Mouse (Mus musculus) cerebellum, adult 11-12 months (tissue): ENCODE measurements around the gene Hnrnpa1.
"Not testable (repeated sequence)": the region's sequence is repeated elsewhere in the genome, so short reads cannot be mapped to it uniquely, and the experiment has no call there.

Experiments used
- DNase-seq: peaks from one replicate; pipeline ENCODE4 v3.0.0; 2022

Hnrnpa1 gene

DNA sequence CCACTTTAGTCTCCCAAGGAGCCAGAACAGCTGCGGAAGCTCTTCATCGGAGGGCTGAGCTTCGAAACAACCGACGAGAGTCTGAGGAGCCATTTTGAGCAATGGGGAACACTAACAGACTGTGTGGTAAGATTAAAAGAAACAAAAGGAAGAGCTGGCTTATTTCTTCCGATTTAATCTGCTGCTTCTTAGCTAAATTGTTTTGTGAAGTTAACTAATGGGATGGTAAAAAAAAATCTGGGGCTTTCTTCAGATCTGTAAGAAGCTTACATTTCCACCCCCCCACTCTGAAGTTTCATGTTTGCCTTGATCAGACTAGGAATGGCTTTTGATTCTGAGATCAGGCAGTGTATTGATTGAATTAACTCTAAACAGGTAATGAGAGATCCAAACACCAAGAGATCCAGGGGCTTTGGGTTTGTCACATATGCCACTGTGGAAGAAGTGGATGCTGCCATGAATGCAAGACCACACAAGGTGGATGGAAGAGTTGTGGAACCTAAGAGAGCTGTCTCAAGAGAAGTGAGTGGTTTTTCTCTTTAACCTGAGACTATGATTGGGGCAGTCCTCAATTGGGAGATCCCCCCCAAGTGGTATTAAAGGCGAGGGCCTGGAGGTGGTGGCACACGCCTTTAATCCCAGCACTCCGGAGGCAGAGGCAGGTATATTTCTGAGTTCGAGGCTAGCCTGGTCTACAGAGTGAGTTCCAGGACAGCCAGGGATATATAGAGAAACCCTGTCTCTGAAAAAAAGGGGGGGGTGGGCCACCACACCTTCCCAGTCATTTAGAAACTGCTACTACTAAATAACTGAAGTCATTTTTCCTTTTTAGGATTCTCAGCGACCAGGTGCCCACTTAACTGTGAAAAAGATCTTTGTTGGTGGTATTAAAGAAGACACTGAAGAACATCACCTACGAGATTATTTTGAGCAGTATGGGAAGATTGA lies 1.1 kb downstream of the Hnrnpa1 start:
- peak; percentile 38 for DNase-seq

DNA sequence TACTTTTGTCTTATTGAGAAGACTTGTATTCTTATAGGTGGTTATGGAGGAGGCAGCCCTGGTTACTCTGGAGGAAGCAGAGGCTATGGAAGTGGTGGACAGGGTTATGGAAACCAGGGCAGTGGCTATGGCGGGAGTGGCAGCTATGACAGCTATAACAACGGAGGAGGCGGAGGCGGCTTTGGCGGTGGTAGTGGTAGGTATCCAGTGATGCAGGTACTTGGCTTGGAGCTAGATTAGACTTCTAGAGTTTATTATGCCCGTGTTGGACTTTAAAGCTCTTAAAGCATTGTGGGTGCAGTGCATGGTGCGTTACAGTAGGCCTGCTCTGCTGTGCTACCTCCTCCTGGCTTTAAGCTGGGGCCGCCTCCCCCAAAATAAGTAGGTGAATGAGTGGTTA lies 2.7 kb downstream of the Hnrnpa1 start:
- no peak for DNase-seq

- DNase-seq = no peak
These were observed 5.4 kb downstream of the Hnrnpa1 start for GRCm38 (mm10) chr15:103245616-103246015.

GRCm38 (mm10) chr15:103247078-103247781 lies 7.0 kb downstream of the Hnrnpa1 start:
- no peak for DNase-seq

- DNase-seq = no peak
These were observed 7.7 kb downstream of the Hnrnpa1 start for GRCm38 (mm10) chr15:103247782-103248400.

GRCm38 (mm10) chr15:103248401-103249313 lies 8.4 kb downstream of the Hnrnpa1 start:
- no peak for DNase-seq

- DNase-seq = not testable (repeated sequence)
These were observed 9.3 kb downstream of the Hnrnpa1 start for GRCm38 (mm10) chr15:103249511-103249910.

- no peak for DNase-seq
These were observed 10.0 kb downstream of the Hnrnpa1 start for GRCm38 (mm10) chr15:103250195-103250740.

DNA sequence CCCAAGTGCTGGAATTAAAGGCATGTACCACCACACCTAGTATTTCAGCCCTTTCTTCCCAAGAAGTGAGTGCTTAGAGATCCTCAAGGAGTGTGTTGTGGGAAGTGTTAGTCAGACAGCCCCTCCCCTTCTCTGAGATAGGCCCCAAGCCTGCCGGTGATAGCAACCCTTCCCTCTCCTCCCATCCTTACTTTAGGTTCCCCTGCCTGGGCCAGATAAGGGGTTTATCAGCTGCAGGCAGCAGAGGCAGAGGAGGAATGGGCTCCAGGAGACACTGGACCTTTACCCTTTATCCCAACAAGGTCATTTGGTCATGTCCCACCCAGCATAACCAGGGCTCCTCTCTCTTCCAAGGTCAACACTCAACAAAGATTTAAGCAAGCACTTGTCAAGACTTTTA lies 11.4 kb downstream of the Hnrnpa1 start:
- no peak for DNase-seq

DNA sequence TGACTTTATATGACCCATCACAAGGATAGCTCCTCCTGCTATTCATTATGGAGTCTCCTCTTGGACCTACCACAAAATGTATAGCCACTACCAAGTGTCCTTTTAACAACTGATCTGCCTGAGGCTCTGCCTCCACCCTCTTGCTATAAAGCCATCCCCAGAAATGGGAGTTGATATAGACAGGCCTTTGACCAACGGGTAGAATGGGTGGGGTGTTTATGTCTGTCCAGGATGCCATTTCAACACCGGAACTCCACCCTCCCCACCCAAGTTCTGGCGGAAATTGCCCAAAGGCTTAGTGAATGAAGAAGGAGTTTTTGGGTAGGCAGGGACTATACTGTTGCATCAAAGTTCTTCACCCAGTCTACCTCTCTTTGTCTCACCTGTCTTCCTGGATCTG lies 12.4 kb downstream of the Hnrnpa1 start:
- DNase-seq = no peak

GRCm38 (mm10) chr15:103253352-103253751 lies 13.1 kb downstream of the Hnrnpa1 start:
- no peak for DNase-seq

- DNase-seq = no peak
These were observed 14.9 kb downstream of the Hnrnpa1 start for GRCm38 (mm10) chr15:103255169-103255568.

DNA sequence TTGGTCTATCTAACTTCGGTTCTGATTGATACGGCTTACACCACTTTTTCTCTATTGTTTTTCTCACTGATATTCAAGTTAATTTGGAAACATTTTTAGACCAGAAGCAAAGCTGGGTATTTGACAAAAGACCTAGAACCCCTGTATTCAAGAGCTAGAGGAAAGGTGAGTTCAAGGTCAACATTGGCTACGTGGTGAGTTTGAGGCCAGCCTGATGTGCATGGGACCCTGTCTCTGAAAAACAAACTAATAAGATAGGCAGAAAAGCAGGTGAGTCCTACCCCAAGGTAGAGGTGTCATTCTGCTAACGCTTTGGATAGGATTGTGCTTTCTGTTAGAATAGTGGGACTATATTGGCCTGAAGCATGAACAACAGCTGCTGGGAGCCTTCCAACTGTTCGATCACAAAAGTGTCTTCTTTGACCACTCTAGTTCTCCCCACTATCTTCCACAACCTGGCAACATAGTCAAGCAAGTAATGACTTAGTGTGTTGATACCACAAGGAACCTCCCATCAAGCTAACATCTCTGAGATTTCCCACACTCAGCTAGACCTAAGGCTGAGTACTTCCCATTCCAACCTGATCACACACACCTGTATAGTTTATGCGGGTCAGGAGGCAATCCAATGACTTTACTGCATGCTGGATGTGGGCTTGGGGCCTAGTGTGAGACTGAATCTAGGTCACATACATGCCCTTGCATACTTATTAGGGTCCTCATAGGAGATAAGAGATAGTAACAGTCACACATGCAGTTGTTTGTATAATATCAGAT lies 16.2 kb downstream of the Hnrnpa1 start:
- DNase-seq = no peak

DNA sequence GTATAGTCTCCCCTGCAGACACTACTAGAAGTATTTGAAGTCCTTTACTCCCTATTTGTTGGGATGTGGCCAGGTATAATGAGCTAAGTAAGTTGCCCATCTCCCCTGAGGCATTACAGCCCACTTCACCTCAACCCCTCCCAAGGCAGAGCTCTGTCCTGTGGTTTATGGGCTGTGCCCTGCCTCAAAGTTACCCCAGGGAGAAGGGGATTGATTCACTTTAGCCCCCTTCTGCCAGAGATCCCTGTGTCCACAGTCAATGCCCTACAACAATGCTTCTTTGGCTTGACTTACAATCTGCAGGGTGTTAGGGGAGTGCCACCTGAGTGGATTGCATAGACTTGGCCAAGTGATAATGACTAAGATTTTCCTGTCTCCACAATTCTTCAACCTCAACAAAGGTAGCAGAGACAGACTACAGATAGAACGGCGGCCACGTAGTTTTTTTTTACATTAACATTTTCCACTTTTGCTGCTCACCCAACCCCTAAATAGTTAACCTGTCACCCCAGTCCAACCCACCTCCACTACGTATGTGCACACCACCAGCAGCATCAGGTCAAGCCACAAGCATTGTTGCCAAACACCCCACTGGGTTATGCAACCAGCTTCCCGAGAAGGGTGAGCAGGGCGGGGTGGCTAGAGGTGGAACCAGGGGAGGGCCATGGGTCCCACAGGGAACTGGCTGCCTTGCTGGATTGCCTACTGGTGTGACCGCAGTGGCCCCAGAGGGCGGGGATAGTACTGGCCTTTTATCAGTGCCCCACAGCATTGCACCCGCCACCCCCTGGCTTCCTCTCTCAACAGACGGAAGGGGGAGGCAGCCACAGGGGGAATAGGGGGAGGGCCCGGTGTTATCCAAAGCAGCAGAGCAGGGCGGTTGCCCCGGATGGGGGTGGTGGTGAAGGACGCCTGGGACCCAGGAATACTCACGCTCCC lies 17.8 kb downstream of the Hnrnpa1 start, which contains the start of gene Nfe2:
TSS of gene Nfe2 (minus strand) at position 614 of the 939 bp plus-strand sequence.
- DNase-seq = no peak

GRCm38 (mm10) chr15:103259162-103259561 lies 18.9 kb downstream of the Hnrnpa1 start:
- no peak for DNase-seq

DNA sequence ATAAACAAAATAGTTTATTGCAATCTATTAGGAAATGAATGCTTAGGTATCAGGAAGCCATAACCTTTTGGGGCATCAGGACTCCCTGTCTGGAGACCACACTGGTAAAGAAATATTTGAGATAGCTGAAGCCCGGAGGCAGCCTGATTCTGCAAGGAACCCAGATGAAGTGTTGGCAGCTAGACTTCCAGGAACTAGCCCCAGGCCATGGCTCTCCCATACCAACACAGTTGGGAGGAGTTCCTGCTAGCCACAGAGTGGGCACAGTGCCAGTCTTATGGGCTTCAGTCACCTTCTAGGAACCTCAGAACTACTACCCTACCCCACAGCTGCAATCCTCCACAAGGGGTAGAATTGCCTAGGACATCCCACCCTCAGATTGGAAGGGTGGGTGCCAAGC lies 19.8 kb downstream of the Hnrnpa1 start:
- DNase-seq = no peak

DNA sequence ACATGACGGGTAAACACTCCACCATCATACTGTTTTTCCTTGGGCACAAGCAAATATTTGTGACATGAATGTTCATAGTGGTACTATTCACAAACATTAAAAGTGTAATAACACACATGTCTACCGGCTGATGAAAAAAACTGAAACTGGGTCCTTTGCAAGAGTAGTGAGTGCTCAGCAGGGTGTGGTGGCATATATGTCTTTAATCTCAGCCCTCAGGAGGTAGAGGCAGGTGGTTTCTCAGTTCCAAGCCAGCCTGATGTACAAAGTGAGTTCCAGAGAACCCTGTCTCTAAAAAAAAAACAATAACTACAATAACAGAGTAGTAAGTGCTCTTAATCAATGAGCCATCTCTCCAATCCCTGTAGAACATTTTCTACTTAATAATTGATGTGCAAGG lies 24.6 kb downstream of the Hnrnpa1 start:
- DNase-seq = no peak

GRCm38 (mm10) chr15:103268903-103269302 lies 28.7 kb downstream of the Hnrnpa1 start:
- no peak for DNase-seq

DNA sequence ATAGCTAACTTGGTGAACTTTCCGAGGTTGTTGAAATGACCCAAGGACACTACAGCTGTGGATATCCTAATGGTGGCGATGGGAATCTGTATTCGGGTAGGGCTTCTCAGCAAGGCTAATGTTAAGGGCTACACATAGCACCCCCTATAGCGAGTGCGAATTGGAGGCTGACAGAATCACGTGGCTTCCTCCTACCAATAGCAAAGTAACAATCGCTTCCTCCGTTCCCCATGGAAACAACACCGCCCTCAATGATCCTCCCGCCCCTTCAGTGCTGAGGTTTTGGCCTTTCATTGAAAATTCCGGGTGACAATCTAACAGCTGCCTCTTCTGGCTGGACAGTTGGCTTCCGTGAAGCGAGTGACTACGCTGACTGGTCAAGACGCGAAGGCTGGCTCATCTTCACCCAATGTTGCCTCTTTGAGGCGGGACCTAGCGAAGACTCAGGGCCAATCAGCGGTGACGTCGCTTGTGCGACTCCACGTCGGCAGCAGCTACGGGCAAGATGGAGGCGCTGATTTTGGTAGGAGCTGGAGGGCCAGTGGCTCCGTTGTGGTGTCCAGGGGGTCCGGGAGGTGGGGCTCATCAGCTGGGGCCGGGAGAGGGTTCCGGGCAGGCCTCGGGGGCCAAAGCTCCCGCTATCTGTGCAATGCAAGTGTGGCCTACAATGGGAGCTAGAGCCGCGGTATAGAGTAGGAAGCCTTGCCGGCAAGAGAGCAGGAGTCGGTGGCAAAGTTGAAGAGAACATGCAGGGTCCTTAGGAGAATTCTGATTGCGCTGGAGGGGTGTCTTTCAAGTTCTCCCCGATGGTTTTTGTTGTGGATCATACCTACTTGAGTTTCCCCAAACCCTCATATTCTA lies 32.4 kb downstream of the Hnrnpa1 start, which contains the start of gene Copz1:
TSS of gene Copz1 (plus strand) at position 296 of the 861 bp plus-strand sequence.
- DNase-seq = peak; percentile 98
